Mouse (Mus musculus) cerebellum, adult 2 months (tissue): ENCODE results near the gene Gm28038. TPM values are rescaled to one million over a fixed set of nuclear protein-coding genes. Genes with fewer than 3 reads are reported as not detected.

Experiments used
- DNase-seq, 2 experiments: peaks; one replicate each; pipeline ENCODE4 v3.0.0; 2021
- H3K27ac ChIP-seq: fragments of 200-500 bp; 2 replicates; pipeline ENCODE4 v1.5.1; 2012; ENCODE audit warnings: low read length, control low read depth, inconsistent platforms; ENCODE audit not compliant: insufficient read depth
- H3K27me3 ChIP-seq: fragments of 200-500 bp; 2 replicates; pipeline ENCODE4 v1.6.1; 2012; ENCODE audit warnings: inconsistent platforms, mild to moderate bottlenecking, low read length, moderate library complexity; ENCODE audit not compliant: control insufficient read depth, insufficient read depth
- H3K4me1 ChIP-seq: fragments of 200-500 bp; 2 replicates; pipeline ENCODE4 v1.6.1; 2011; ENCODE audit warnings: low read length; ENCODE audit not compliant: control insufficient read depth, insufficient read depth
- H3K4me3 ChIP-seq: fragments of 200-500 bp; replicated peaks from 2 replicates; pipeline ENCODE3; 2011; ENCODE audit warnings: mild to moderate bottlenecking, low read depth, low read length, control low read depth; ENCODE audit not compliant: insufficient read depth
- CTCF ChIP-seq: fragments of 200-500 bp; IDR thresholded peaks from 2 replicates; pipeline ENCODE4 v1.5.1; 2011; ENCODE audit warnings: low read depth, mild to moderate bottlenecking, control low read depth, low read length, moderate library complexity, borderline replicate concordance; ENCODE audit not compliant: insufficient read depth
- POLR2A ChIP-seq: fragments of 200-500 bp; IDR thresholded peaks from 2 replicates; pipeline ENCODE4 v1.6.1; 2011; ENCODE audit warnings: low read length, control low read depth, borderline replicate concordance; ENCODE audit not compliant: insufficient read depth
- WGBS: fragments of 180-500 bp; shearing (Covaris S2); methylation state at CpG from one replicate; pipeline ENCODE4 v1.1.7; 2018; 5-methylcytosine and 5-hydroxymethylcytosine counted together
- polyA plus RNA-seq: library from polyadenylated mRNA; depleted of rRNA; stranded (reverse); fragments of >200 nt; gene quantifications from 2 replicates; pipeline ENCODE4 v1.2.3, GENCODE M21; 2012

Gene Gm28038
- polyA plus RNA-seq, 1 experiment = not detected

- 17% methylated on average over 4 of the region's 4 CpGs for WGBS
- peaks cover 49% of the 10 kb centered on the region for H3K4me1 ChIP-seq
- H3K27ac ChIP-seq = peak overlapping the region; percentile 85
- no peak overlapping the region for H3K4me3 ChIP-seq
- no peaks in the 10 kb centered on the region for H3K27me3 ChIP-seq
- DNase-seq = peak; percentile 52 to 53
- TF ChIP-seq CTCF (no peak), POLR2A (no peak)
Observed at GRCm38 (mm10) chr2:30266392-30266941, 14.4 kb upstream of the Gm28038 start.

GRCm38 (mm10) chr2:30267466-30267865 lies 13.4 kb upstream of the Gm28038 start:
- no peak overlapping the region for H3K4me3 ChIP-seq
- no peaks in the 10 kb centered on the region for H3K27me3 ChIP-seq
- WGBS = 95% methylated on average over 2 of the region's 2 CpGs
- H3K4me1 ChIP-seq = peaks cover 39% of the 10 kb centered on the region
- DNase-seq = no peak
- no peak for TF ChIP-seq POLR2A
- no peak for TF ChIP-seq CTCF
- no peak overlapping the region for H3K27ac ChIP-seq

GRCm38 (mm10) chr2:30268371-30268770 lies 12.5 kb upstream of the Gm28038 start:
- no peak for TF ChIP-seq POLR2A
- no peak for TF ChIP-seq CTCF
- 70% methylated on average over 4 of the region's 4 CpGs for WGBS
- Histone ChIP-seq H3K27me3 (no peaks in the 10 kb centered on the region), H3K27ac (no peak overlapping the region), H3K4me1 (peaks cover 31% of the 10 kb centered on the region), H3K4me3 (no peak overlapping the region)
- DNase-seq = no peak

- 75% methylated on average over 17 of the region's 17 CpGs for WGBS
Observed at GRCm38 (mm10) chr2:30269241-30269990, 11.4 kb upstream of the Gm28038 start.

GRCm38 (mm10) chr2:30270134-30270533 lies 10.7 kb upstream of the Gm28038 start:
- Histone ChIP-seq H3K4me1 (peaks cover 20% of the 10 kb centered on the region), H3K4me3 (no peak overlapping the region), H3K27me3 (no peaks in the 10 kb centered on the region), H3K27ac (peak overlapping the region; percentile 48; the same call in 1 of the 2 replicates)
- TF ChIP-seq POLR2A = no peak
- peak; percentile 61; the same call in 1 of the 2 replicates for TF ChIP-seq CTCF
- peak; percentile 81 to 90 for DNase-seq
- 0% methylated on average over 1 of the region's 1 CpGs for WGBS

More at GRCm38 (mm10) chr2:30269241-30269990, 11.4 kb upstream of the Gm28038 start:
- H3K27ac ChIP-seq = peak overlapping the region; percentile 48; the same call in 1 of the 2 replicates
- H3K4me3 ChIP-seq = no peak overlapping the region
- H3K27me3 ChIP-seq = no peaks in the 10 kb centered on the region
- no peak for DNase-seq
- peaks cover 24% of the 10 kb centered on the region for H3K4me1 ChIP-seq
- TF ChIP-seq CTCF = no peak
- no peak for TF ChIP-seq POLR2A

- DNase-seq = no peak
- H3K4me1 ChIP-seq = peaks cover 7% of the 10 kb centered on the region
- H3K27ac ChIP-seq = no peak overlapping the region
- H3K4me3 ChIP-seq = no peak overlapping the region
- 69% methylated on average over 3 of the region's 3 CpGs for WGBS
- H3K27me3 ChIP-seq = no peaks in the 10 kb centered on the region
- TF ChIP-seq CTCF = no peak
- TF ChIP-seq POLR2A = no peak
Observed at GRCm38 (mm10) chr2:30281651-30282050, 808 bp downstream of the Gm28038 start.

- DNase-seq = no peak
- Histone ChIP-seq H3K27ac (no peak overlapping the region), H3K4me1 (peaks cover 10% of the 10 kb centered on the region), H3K27me3 (no peaks in the 10 kb centered on the region), H3K4me3 (no peak overlapping the region)
- no peak for TF ChIP-seq POLR2A
- TF ChIP-seq CTCF = no peak
- WGBS = 87% methylated on average over 2 of the region's 2 CpGs
Observed at GRCm38 (mm10) chr2:30283193-30283592, 2.4 kb downstream of the Gm28038 start.

- H3K27ac ChIP-seq = no peak overlapping the region
- 91% methylated on average over 5 of the region's 5 CpGs for WGBS
- H3K4me3 ChIP-seq = peak overlapping the region; percentile 89
- H3K4me1 ChIP-seq = peaks cover 10% of the 10 kb centered on the region
- DNase-seq = no peak
- no peak for TF ChIP-seq CTCF
- TF ChIP-seq POLR2A = no peak
- H3K27me3 ChIP-seq = no peaks in the 10 kb centered on the region
Observed at GRCm38 (mm10) chr2:30285004-30285403, 4.2 kb downstream of the Gm28038 start.
